Mouse (Mus musculus): ENCODE results near the gene Lekr1.

- TF ChIP-seq CTCF (IDR thresholded peaks at IDR 0.05; ENCODE audit: low read depth) = no peak
- TF ChIP-seq EP300 (optimal IDR thresholded peaks at IDR 0.05) = no peak
Observed at GRCm38 (mm10) chr3:65818597-65818996, 152.6 kb downstream of the Lekr1 start.
